Mouse (Mus musculus): ENCODE data around the gene Hfe2. TPM values are rescaled to one million over a fixed set of nuclear protein-coding genes. Genes with fewer than 3 reads are reported as not detected.
"Not testable (repeated sequence)": the region's sequence is repeated elsewhere in the genome, so short reads cannot be mapped to it uniquely, and the experiment has no call there.

Hfe2 gene
- polyA plus RNA-seq, 1 experiment from 2014 or later, result 1.3 TPM

DNA sequence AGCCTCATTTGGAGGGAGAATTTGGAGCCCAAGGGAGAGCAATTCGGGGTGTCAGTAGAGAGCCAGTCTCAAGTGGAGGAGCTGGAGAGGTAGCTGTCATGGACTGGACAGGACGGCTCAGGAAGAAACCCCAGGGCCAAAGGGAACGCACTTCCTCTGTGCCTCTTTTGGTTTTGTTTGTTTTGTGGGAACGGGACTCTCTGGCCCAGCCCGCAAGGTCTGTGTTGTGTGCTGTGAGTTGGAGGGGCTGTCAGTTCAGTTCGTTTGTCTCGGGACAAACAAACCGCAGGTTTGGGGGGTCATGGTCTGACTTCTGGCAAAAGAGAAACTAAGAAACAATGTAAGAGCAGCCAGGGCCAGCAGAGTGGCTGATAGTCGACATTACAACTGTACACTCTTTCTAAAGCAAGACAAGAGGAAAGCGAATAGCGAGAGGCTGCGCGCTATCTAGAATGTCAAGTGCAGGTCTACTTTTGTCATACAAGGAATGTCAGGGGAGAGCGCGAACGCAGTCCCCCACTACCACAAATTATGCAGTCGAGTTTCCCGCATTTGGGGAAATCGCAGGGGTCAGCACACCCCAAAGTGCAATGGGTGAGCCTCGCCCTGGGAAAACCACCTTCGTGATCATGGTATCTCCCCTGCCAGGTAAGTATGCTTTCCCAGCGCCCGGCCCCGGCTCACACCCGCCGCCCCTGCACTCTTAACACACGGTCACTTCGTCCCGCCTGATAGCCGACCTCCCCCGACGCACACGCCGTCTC is 38.7 kb upstream of the Hfe2 start:
- DNase-seq; H3K9ac ChIP-seq; H3K27ac ChIP-seq; H3K9me3 ChIP-seq (replicated peaks); H3K4me3 ChIP-seq (replicated peaks); H3K27me3 ChIP-seq; H3K36me3 ChIP-seq: not testable (repeated sequence)
- WGBS (ENCODE audit: insufficient replicate concordance), result 3% methylated on average over 4 of the region's 34 CpGs
- Histone ChIP-seq H3K4me1 (replicated peaks) (peaks cover 26% of the 10 kb centered on the region), H3K4me2 (peak overlapping the region; percentile 36; the same call in 1 of the 2 replicates)
- ATAC-seq (ENCODE audit: low read depth), result peak; percentile 74

DNA sequence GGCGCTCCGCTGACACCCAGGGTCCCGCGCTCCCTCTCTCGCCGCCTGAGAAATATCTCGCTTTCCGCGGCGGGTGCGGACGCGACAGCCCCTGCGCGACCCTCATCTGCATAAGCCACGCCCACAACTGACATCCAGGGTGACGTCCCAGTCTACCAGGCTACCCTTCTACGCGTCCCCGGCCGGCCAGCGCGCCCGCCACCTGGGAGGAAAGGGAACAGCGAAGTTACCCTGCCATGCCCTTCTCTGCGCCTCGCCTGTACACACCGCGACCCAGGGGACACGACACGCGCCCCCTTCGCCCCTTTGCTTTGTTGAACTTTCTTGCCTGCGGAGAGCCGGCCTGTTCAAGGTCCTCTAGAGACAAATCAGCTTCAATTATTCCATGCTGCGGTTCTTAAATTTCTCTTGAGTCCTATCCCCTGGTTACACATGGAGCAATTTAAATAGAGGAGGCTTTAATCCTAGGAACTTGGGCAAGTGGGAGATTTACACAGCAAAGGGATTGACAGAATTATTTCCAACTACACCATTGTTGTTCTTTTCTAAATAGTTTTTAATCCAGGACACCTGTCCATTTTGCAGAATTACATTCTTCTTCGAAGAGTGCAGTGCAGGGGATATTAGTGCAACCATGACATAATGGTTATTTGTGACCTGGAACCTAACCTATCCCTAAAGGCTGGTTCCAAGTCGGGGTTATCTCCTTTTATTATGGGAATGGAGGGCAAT is 38.0 kb upstream of the Hfe2 start:
- not testable (repeated sequence) for H3K36me3 ChIP-seq; DNase-seq; H3K27me3 ChIP-seq; H3K9me3 ChIP-seq (replicated peaks)
- H3K9ac ChIP-seq, result peak overlapping the region; percentile 84
- peak overlapping the region; percentile 97 for H3K27ac ChIP-seq
- H3K4me2 ChIP-seq, result peak overlapping the region; percentile 85
- WGBS (ENCODE audit: insufficient replicate concordance), result 10% methylated on average over 8 of the region's 38 CpGs
- H3K4me3 ChIP-seq (replicated peaks), result peak overlapping the region; percentile 65
- peaks cover 26% of the 10 kb centered on the region for H3K4me1 ChIP-seq (replicated peaks)
- ATAC-seq (ENCODE audit: low read depth), result peak; percentile 66

DNA sequence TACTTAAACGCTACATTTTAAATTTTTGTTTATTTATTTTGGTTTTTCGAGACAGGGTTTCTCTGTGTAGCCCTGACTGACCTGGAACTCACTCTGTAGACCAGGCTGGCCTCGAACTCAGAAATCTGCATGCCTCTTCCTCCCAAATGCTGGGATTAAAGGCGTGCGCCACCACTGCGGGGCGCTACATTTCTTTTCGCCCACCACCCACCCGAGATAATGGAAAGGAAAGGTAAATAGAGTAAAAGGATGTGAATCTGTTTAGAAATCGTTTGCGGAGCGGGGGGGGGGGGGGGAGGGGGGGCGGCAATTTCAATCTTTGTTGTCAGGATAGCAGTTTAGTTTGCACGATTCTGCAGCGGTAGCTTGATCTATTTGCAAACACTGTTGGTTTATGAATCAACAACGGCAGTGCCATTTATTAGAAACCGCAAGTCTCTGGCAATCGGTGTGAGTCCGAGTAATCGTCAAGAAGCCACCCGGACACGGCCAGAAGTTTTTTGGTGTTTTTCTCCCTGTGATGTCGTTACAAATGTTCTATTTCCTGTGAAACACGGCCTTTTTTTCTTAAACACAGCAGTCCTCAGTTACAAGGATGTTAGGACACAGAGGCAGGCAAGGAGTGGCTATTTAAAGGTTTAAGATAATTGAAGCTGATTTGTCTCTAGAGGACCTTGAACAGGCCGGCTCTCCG is 37.2 kb upstream of the Hfe2 start:
- DNase-seq (no peak), ATAC-seq (ENCODE audit: low read depth) (no peak)
- Histone ChIP-seq H3K27me3 (peaks cover 3% of the 10 kb centered on the region; the same call in 1 of the 2 replicates), H3K27ac (peak overlapping the region; percentile 97), H3K4me2 (peak overlapping the region; percentile 85), H3K36me3 (no peaks in the 10 kb centered on the region), H3K9ac (peak overlapping the region; percentile 84), H3K4me3 (replicated peaks) (peak overlapping the region; percentile 65), H3K4me1 (replicated peaks) (peaks cover 27% of the 10 kb centered on the region), H3K9me3 (replicated peaks) (no peaks in the 10 kb centered on the region)
- 4% methylated on average over 24 of the region's 26 CpGs for WGBS (ENCODE audit: insufficient replicate concordance)

DNA sequence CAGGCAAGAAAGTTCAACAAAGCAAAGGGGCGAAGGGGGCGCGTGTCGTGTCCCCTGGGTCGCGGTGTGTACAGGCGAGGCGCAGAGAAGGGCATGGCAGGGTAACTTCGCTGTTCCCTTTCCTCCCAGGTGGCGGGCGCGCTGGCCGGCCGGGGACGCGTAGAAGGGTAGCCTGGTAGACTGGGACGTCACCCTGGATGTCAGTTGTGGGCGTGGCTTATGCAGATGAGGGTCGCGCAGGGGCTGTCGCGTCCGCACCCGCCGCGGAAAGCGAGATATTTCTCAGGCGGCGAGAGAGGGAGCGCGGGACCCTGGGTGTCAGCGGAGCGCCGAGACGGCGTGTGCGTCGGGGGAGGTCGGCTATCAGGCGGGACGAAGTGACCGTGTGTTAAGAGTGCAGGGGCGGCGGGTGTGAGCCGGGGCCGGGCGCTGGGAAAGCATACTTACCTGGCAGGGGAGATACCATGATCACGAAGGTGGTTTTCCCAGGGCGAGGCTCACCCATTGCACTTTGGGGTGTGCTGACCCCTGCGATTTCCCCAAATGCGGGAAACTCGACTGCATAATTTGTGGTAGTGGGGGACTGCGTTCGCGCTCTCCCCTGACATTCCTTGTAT is 36.6 kb upstream of the Hfe2 start:
- 0% methylated on average over 1 of the region's 55 CpGs for WGBS (ENCODE audit: insufficient replicate concordance)
- H3K36me3 ChIP-seq; H3K27me3 ChIP-seq; DNase-seq; H3K9me3 ChIP-seq (replicated peaks): not testable (repeated sequence)
- peak overlapping the region; percentile 84 for H3K9ac ChIP-seq
- peak overlapping the region; percentile 97 for H3K27ac ChIP-seq
- peak; percentile 65 for ATAC-seq (ENCODE audit: low read depth)
- H3K4me3 ChIP-seq (replicated peaks), result peak overlapping the region; percentile 65
- H3K4me1 ChIP-seq (replicated peaks), result peaks cover 28% of the 10 kb centered on the region
- peak overlapping the region; percentile 85 for H3K4me2 ChIP-seq

DNA sequence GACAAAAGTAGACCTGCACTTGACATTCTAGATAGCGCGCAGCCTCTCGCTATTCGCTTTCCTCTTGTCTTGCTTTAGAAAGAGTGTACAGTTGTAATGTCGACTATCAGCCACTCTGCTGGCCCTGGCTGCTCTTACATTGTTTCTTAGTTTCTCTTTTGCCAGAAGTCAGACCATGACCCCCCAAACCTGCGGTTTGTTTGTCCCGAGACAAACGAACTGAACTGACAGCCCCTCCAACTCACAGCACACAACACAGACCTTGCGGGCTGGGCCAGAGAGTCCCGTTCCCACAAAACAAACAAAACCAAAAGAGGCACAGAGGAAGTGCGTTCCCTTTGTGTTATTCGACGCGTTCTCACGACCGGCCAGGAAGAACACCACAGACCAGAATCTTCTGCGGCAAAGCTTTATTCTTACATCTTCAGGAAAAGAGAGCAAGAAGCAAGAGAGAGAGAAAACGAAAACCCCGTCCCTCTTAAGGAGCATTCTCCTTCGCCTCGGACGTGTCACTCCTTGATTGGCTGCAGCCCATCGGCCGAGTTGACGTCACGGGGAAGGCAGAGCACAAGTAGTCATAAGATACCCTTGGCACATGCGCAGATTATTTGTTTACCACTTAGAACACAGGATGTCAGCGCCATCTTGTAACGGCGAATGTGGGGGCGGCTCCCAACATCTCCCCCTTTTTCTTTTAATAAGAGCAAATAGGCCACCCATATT is 35.9 kb upstream of the Hfe2 start:
- peak overlapping the region; percentile 35 for H3K4me3 ChIP-seq (replicated peaks)

DNA sequence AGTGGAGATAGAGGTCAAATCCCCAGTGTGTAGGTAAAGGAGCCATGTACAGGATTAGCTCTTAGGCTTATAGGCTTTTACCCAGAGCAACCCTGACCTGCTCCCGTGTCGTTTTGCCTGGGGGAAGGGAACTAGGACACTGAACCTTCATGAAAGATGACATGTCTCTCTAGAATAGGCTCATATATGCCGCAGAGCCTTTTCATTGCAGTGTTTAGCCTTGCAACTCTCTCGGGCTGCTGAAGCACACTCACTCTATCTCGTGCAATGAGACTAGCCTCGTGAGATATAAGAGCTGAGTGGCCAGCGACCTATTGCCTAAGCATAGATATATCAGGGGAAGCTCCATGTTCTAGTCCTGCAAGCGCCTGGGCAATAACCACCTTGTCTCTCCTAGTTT is 35.3 kb upstream of the Hfe2 start:
- H3K4me3 ChIP-seq (replicated peaks); H3K9ac ChIP-seq; H3K36me3 ChIP-seq; H3K9me3 ChIP-seq (replicated peaks); H3K27me3 ChIP-seq; DNase-seq; ATAC-seq (ENCODE audit: low read depth): not testable (repeated sequence)
- peak overlapping the region; percentile 42 for H3K4me2 ChIP-seq
- WGBS (ENCODE audit: insufficient replicate concordance), result 17% methylated on average over 6 of the region's 8 CpGs
- peak overlapping the region; percentile 91 for H3K27ac ChIP-seq
- peaks cover 23% of the 10 kb centered on the region for H3K4me1 ChIP-seq (replicated peaks)

More for the DNA sequence above, 35.9 kb upstream of the Hfe2 start:
- 0% methylated on average over 9 of the region's 31 CpGs for WGBS (ENCODE audit: insufficient replicate concordance)
- not testable (repeated sequence) for H3K9me3 ChIP-seq (replicated peaks); H3K9ac ChIP-seq; H3K36me3 ChIP-seq; H3K27me3 ChIP-seq; DNase-seq
- H3K4me2 ChIP-seq, result peak overlapping the region; percentile 42; the same call in 1 of the 2 replicates
- ATAC-seq (ENCODE audit: low read depth), result peak; percentile 75
- peak overlapping the region; percentile 91 for H3K27ac ChIP-seq
- H3K4me1 ChIP-seq (replicated peaks), result peaks cover 28% of the 10 kb centered on the region

DNA sequence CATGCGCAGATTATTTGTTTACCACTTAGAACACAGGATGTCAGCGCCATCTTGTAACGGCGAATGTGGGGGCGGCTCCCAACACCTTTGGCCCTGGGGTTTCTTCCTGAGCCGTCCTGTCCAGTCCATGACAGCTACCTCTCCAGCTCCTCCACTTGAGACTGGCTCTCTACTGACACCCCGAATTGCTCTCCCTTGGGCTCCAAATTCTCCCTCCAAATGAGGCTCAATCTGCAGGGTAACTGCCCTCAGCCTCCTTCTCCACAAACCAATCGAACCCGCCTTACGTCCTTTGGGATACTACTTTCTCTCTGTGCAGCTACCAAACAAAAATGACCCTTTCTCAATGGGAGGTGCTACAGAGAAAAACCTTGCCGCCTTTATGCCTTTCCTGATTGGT is 30.5 kb upstream of the Hfe2 start:
- H3K9me3 ChIP-seq (replicated peaks); H3K4me2 ChIP-seq; H3K27me3 ChIP-seq; DNase-seq; ATAC-seq (ENCODE audit: low read depth); H3K27ac ChIP-seq; H3K36me3 ChIP-seq; H3K9ac ChIP-seq; H3K4me3 ChIP-seq (replicated peaks): not testable (repeated sequence)
- H3K4me1 ChIP-seq (replicated peaks), result peaks cover 27% of the 10 kb centered on the region
- WGBS (ENCODE audit: insufficient replicate concordance), result 95% methylated on average over 6 of the region's 11 CpGs

DNA sequence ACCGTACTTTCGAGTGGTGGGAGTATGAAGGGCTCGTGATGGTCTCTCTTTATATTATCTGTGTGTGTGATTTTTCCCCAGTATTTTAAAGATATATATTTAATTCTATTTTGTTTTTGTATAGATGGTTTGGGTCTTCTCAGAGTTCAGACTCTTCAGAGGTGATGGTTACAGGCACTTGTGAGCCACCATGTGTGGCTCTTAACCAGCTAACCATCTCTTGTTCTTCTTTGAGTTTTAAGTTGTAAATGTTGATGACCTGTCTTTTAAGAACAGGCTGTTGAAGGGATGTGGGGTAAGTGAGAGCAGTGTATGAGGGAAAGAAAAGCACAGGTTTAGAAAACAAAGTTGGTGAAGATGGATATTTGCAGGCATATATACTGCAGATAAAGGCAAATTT is 30.1 kb upstream of the Hfe2 start:
- H3K9me3 ChIP-seq (replicated peaks), result no peaks in the 10 kb centered on the region
- no peak overlapping the region for H3K4me2 ChIP-seq
- H3K9ac ChIP-seq, result no peak overlapping the region
- ATAC-seq (ENCODE audit: low read depth) (no peak), DNase-seq (no peak)
- H3K27ac ChIP-seq, result no peak overlapping the region
- H3K4me1 ChIP-seq (replicated peaks), result peaks cover 27% of the 10 kb centered on the region
- H3K4me3 ChIP-seq (replicated peaks), result no peak overlapping the region
- H3K27me3 ChIP-seq, result no peaks in the 10 kb centered on the region
- H3K36me3 ChIP-seq, result no peaks in the 10 kb centered on the region
- 80% methylated on average over 3 of the region's 3 CpGs for WGBS (ENCODE audit: insufficient replicate concordance)

DNA sequence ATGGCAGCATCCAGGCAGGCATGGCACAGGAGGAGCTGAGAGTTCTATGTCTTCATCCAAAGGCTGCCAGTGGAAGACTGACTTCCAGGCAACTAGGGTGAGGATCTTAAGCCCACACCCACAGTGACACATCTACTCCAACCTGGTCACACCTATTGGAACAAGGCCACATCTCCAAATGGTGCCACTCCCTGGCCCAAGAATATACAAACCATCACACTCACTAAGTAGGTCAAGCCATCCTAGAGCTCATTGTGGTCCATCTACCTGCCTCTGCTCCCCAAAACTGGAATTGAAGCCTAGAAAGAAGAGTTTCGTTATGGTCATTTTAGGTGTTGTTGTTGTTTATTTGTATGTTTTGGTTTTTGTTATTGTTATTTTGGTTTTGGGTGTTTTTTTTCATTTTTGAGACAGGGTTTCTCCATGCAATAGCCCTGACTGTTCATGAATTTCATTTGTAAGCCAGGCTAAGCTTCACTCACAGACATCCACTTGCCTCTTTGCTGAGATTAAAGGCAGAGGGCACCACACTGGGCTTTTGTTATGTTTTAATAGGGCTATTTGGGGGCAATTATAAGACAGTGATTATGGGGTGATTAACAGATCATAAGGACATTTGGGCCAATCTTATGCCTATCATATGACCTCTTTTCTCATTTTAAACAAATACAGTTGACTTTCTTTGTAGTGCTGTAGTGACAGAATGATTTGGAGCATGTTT is 29.3 kb upstream of the Hfe2 start:
- ATAC-seq (ENCODE audit: low read depth) (no peak), DNase-seq (no peak)
- Histone ChIP-seq H3K27ac (no peak overlapping the region), H3K36me3 (no peaks in the 10 kb centered on the region), H3K4me2 (no peak overlapping the region), H3K4me1 (replicated peaks) (peaks cover 27% of the 10 kb centered on the region), H3K9me3 (replicated peaks) (no peaks in the 10 kb centered on the region), H3K27me3 (no peaks in the 10 kb centered on the region), H3K9ac (no peak overlapping the region), H3K4me3 (replicated peaks) (no peak overlapping the region)
- 85% methylated on average over 1 of the region's 1 CpGs for WGBS (ENCODE audit: insufficient replicate concordance)

DNA sequence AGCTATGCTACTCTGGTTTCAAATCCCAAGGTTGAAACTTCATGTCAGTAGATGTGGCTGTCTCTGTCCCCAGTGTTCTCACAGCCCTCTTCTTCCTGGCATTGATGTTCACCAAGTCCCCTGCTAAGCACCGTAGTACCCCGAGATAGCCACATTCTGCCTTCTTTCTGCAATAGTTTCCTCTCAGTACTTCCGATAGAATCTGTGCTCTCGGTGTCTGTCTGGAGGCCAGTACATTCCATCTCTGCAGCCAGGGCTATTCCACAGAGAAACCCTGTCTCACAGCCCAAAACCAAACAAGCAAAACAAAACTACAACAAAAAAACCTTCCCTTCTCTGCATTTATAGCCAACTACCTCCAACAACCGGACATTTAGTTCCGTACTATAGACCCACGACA is 28.8 kb upstream of the Hfe2 start:
- Histone ChIP-seq H3K27ac (no peak overlapping the region), H3K4me3 (replicated peaks) (peak overlapping the region; percentile 68; the same call in 1 of the 2 replicates)

More for the DNA sequence above, 28.8 kb upstream of the Hfe2 start:
- DNase-seq (no peak), ATAC-seq (ENCODE audit: low read depth) (no peak)
- Histone ChIP-seq H3K9me3 (replicated peaks) (no peaks in the 10 kb centered on the region), H3K36me3 (no peaks in the 10 kb centered on the region), H3K4me2 (peak overlapping the region; percentile 85), H3K4me1 (replicated peaks) (peaks cover 27% of the 10 kb centered on the region), H3K27me3 (no peaks in the 10 kb centered on the region), H3K9ac (peak overlapping the region; percentile 76)
- WGBS (ENCODE audit: insufficient replicate concordance), result 66% methylated on average over 7 of the region's 7 CpGs

Measured in liver, embryonic 13.5 days (tissue).